Mouse (Mus musculus) lung, postnatal 10 days (tissue): ENCODE measurements at regions not wholly inside any gene's neighbourhood (a gene's known extent, or its start where the extent isn't known, plus 50 kb on each side); places are given as distances from the start of the nearest gene placed in this dataset.
A peak's percentile ranks its signal among the peaks of the same experiment; 100 is the strongest.
"Not testable (repeated sequence)": the region's sequence is repeated elsewhere in the genome, so short reads cannot be mapped to it uniquely, and the experiment has no call there.

ENCODE experiments used
- DNase-seq: peaks from one replicate; pipeline ENCODE4 v3.0.0; 2021

- DNase-seq, result no peak
These were observed 1080.3 kb upstream of the Cdh6 start for GRCm38 (mm10) chr15:14253602-14254301.

- no peak for DNase-seq
These were observed 1078.3 kb upstream of the Cdh6 start for GRCm38 (mm10) chr15:14251773-14252172.

GRCm38 (mm10) chr15:14215236-14215635 is 1041.8 kb upstream of the Cdh6 start:
- DNase-seq, result no peak

GRCm38 (mm10) chr15:14214726-14215125 is 1041.3 kb upstream of the Cdh6 start:
- no peak for DNase-seq

GRCm38 (mm10) chr15:14177523-14177922 is 1004.0 kb upstream of the Cdh6 start:
- DNase-seq, result no peak

GRCm38 (mm10) chr15:14137402-14137801 is 963.9 kb upstream of the Cdh6 start:
- no peak for DNase-seq

- DNase-seq, result no peak
These were observed 950.4 kb upstream of the Cdh6 start for GRCm38 (mm10) chr15:14123829-14124228.

- DNase-seq, result not testable (repeated sequence)
These were observed 944.8 kb upstream of the Cdh6 start for GRCm38 (mm10) chr15:14118321-14118720.

GRCm38 (mm10) chr15:14101757-14102156 is 928.3 kb upstream of the Cdh6 start:
- DNase-seq, result no peak

GRCm38 (mm10) chr15:14051872-14052271 is 878.4 kb upstream of the Cdh6 start:
- peak; percentile 11 for DNase-seq
